Mouse (Mus musculus): ENCODE measurements around the gene 1810009A15Rik. TPM values are rescaled to one million over a fixed set of nuclear protein-coding genes. Genes with fewer than 3 reads are reported as not detected.

The 1810009A15Rik gene
- total RNA-seq, 2 experiments from 2014 or later: 16.6 to 23.0 TPM

GRCm38 (mm10) chr19:8919000-8919399, 30.3 kb downstream of the 1810009A15Rik start:
- intact Hi-C loops (cut with DNase I): no loop called here
- no peak for DNase-seq

GRCm38 (mm10) chr19:8919684-8920072, 31.0 kb downstream of the 1810009A15Rik start:
- intact Hi-C loops (cut with DNase I): no loop called here
- no peak for DNase-seq

GRCm38 (mm10) chr19:8920073-8920736, 31.6 kb downstream of the 1810009A15Rik start, which contains the start of gene B3gat3:
Gene B3gat3 (plus strand): TSS chr19:8920374.
- intact Hi-C loops (cut with DNase I): no loop called here
- peak; percentile 98 for DNase-seq

GRCm38 (mm10) chr19:8920836-8921291, 32.2 kb downstream of the 1810009A15Rik start:
- DNase-seq: peak in 1 of 2 experiments; percentile 52
- intact Hi-C loops (cut with DNase I): no loop called here

- intact Hi-C loops (cut with DNase I): no loop called here
Measured at GRCm38 (mm10) chr19:8921741-8922140, 33.1 kb downstream of the 1810009A15Rik start.

GRCm38 (mm10) chr19:8926766-8927165, 38.1 kb downstream of the 1810009A15Rik start:
- DNase-seq: no peak
- intact Hi-C loops (cut with DNase I): no loop called here

More at GRCm38 (mm10) chr19:8921741-8922140, 33.1 kb downstream of the 1810009A15Rik start:
- no peak for DNase-seq

GRCm38 (mm10) chr19:8927891-8928525, 39.4 kb downstream of the 1810009A15Rik start:
- DNase-seq: no peak
- intact Hi-C loops (cut with DNase I): no loop called here

- intact Hi-C loops (cut with DNase I): no loop called here
- no peak for DNase-seq
Measured at GRCm38 (mm10) chr19:8928689-8929223, 40.1 kb downstream of the 1810009A15Rik start.

- intact Hi-C loops (cut with DNase I): no loop called here
Measured at GRCm38 (mm10) chr19:8929224-8930088, 40.8 kb downstream of the 1810009A15Rik start, which contains the start of the genes Rom1 and Eml3. Gene Rom1 (minus strand): TSS chr19:8929356. Gene Eml3 (plus strand): TSS chr19:8929552.

GRCm38 (mm10) chr19:8930117-8930516, 41.5 kb downstream of the 1810009A15Rik start:
- intact Hi-C loops (cut with DNase I): no loop called here

More at GRCm38 (mm10) chr19:8929224-8930088, 40.8 kb downstream of the 1810009A15Rik start, which contains the start of the genes Rom1 and Eml3:
- peak; percentile 94 to 95 for DNase-seq

GRCm38 (mm10) chr19:8930771-8931170, 42.1 kb downstream of the 1810009A15Rik start:
- intact Hi-C loops (cut with DNase I): no loop called here

More at GRCm38 (mm10) chr19:8930117-8930516, 41.5 kb downstream of the 1810009A15Rik start:
- no peak for DNase-seq

GRCm38 (mm10) chr19:8936736-8937135, 48.1 kb downstream of the 1810009A15Rik start:
- DNase-seq: no peak
- intact Hi-C loops (cut with DNase I): no loop called here

More at GRCm38 (mm10) chr19:8930771-8931170, 42.1 kb downstream of the 1810009A15Rik start:
- no peak for DNase-seq

Small RNA genes lying within 50 kb of the gene (microRNA-seq; reads per million reads assigned to microRNA genes)
- 0 to 0.70 reads per million in 2 experiments for gene Mir5136

Other genes starting within 250 kb of the 1810009A15Rik start
- gene Chrm1, start 225.1 kb upstream of the 1810009A15Rik start, total RNA-seq (2021): not detected
- gene Slc3a2, start 165.5 kb upstream of the 1810009A15Rik start, total RNA-seq (2021): 10 to 100 TPM; 36.6 to 56.3 TPM
- 10 to 100 TPM; 24.9 to 27.2 TPM for gene Wdr74, start 153.0 kb upstream of the 1810009A15Rik start, total RNA-seq (2021)
- not detected for gene 1700092M07Rik, start 148.1 kb upstream of the 1810009A15Rik start, total RNA-seq (2021)
- gene Stx5a, start 147.4 kb upstream of the 1810009A15Rik start, total RNA-seq (2021): 10 to 100 TPM; 43.6 to 44.4 TPM
- 10 to 100 TPM; 61.7 to 67.6 TPM for gene Nxf1, start 131.8 kb upstream of the 1810009A15Rik start, total RNA-seq (2021)
- gene Tmem223, start 117.9 kb upstream of the 1810009A15Rik start, total RNA-seq (2021): 100 to 1,000 TPM; 115 to 133 TPM
- gene Tmem179b, start 114.4 kb upstream of the 1810009A15Rik start, total RNA-seq (2021): 10 to 100 TPM; 13.9 to 22.5 TPM
- gene Taf6l, start 102.4 kb upstream of the 1810009A15Rik start, total RNA-seq (2021): 10 to 100 TPM in 1 of 2 experiments, 1 to 10 TPM in 1; 9.5 to 10.2 TPM
- gene Polr2g, start 90.3 kb upstream of the 1810009A15Rik start, total RNA-seq (2021): 10 to 100 TPM; 72.7 to 76.0 TPM
- gene Zbtb3, start 86.3 kb upstream of the 1810009A15Rik start, total RNA-seq (2021): 1 to 10 TPM; 2.2 to 3.0 TPM
- 10 to 100 TPM; 14.2 to 17.6 TPM for gene Ttc9c, start 69.5 kb upstream of the 1810009A15Rik start, total RNA-seq (2021)
- 10 to 100 TPM; 51.0 to 56.3 TPM for gene Hnrnpul2, start 68.8 kb upstream of the 1810009A15Rik start, total RNA-seq (2021)
- gene AC129217.1, start 59.1 kb upstream of the 1810009A15Rik start, total RNA-seq (2021): not detected
- gene Bscl2, start 51.4 kb upstream of the 1810009A15Rik start, total RNA-seq (2021): 10 to 100 TPM; 25.8 to 34.7 TPM
- gene Gng3, start 49.7 kb upstream of the 1810009A15Rik start, total RNA-seq (2021): not detected
- gene Lrrn4cl, start 38.1 kb upstream of the 1810009A15Rik start, total RNA-seq (2021): 1 to 10 TPM; 4.2 to 5.1 TPM
- gene Ubxn1, start 17.4 kb upstream of the 1810009A15Rik start, total RNA-seq (2021): 100 to 1,000 TPM; 123 to 126 TPM
- gene Uqcc3, start 7.9 kb upstream of the 1810009A15Rik start, total RNA-seq (2021): 10 to 100 TPM; 50.4 to 58.1 TPM
- 1 to 10 TPM; 2.0 to 9.8 TPM for gene Lbhd1, start 5.1 kb upstream of the 1810009A15Rik start, total RNA-seq (2021)
- not detected for gene Gm49403, start 4.9 kb upstream of the 1810009A15Rik start, total RNA-seq (2021)
- 1 to 10 TPM in 1 of 2 experiments, not detected in 1; 6.4 TPM for gene Gm49416, start 73 bp downstream of the 1810009A15Rik start, total RNA-seq (2021)
- 10 to 100 TPM; 14.5 to 17.1 TPM for gene Ints5, start 4.2 kb downstream of the 1810009A15Rik start, total RNA-seq (2021)
- gene Ganab, start 9.2 kb downstream of the 1810009A15Rik start, total RNA-seq (2021): 10 to 100 TPM; 69.3 to 74.5 TPM
- gene B3gat3, start 31.5 kb downstream of the 1810009A15Rik start, total RNA-seq (2021): 10 to 100 TPM; 38.7 to 41.8 TPM
- gene Rom1, start 40.5 kb downstream of the 1810009A15Rik start, total RNA-seq (2021): 1 to 10 TPM; 6.5 to 7.1 TPM
- 10 to 100 TPM; 16.7 to 18.7 TPM for gene Eml3, start 40.7 kb downstream of the 1810009A15Rik start, total RNA-seq (2021)
- 10 to 100 TPM; 54.4 to 59.5 TPM for gene Mta2, start 53.0 kb downstream of the 1810009A15Rik start, total RNA-seq (2021)
- 10 to 100 TPM in 1 of 2 experiments, 1 to 10 TPM in 1; 8.5 to 10.4 TPM for gene Tut1, start 65.0 kb downstream of the 1810009A15Rik start, total RNA-seq (2021)
- 100 to 1,000 TPM; 283 to 289 TPM for gene Eef1g, start 78.2 kb downstream of the 1810009A15Rik start, total RNA-seq (2021)
- gene Ahnak, start 100.4 kb downstream of the 1810009A15Rik start, total RNA-seq (2021): 100 to 1,000 TPM; 348 to 380 TPM
- gene Scgb1a1, start 199.1 kb downstream of the 1810009A15Rik start, total RNA-seq (2021): 1 to 10 TPM in 1 of 2 experiments, not detected in 1; 4.2 TPM
- gene Asrgl1, start 246.8 kb downstream of the 1810009A15Rik start, total RNA-seq (2021): 10 to 100 TPM; 18.5 to 18.6 TPM